Comparison of ENCODE assay signal across 21 mouse cellular contexts in genomic region chr14:30092426-30092825, GRCm38 (mm10).
DNase-seq lines count a peak whose midpoint lies in the region; ATAC-seq and TF ChIP-seq lines count a peak whose summit lies in the region.
"Had no signal": no experiment of that assay in that cellular context is flagged by ENCODE, and none has a peak within 500 bp of the region (broad histone marks: within the 10 kb centered on the region; RNA-seq: fewer than 3 reads in every experiment).

No protein-coding gene starts in this region.

- no peaks in the 10 kb centered on the region for H3K27me3 ChIP-seq in CH12.LX (replicated peaks)
- no peaks in the 10 kb centered on the region for H3K27me3 ChIP-seq in midbrain, embryonic 13.5 days
- H3K27me3 ChIP-seq: embryonic facial prominence, embryonic 12.5 days; forebrain, embryonic 12.5 days; intestine, embryonic 15.5 days; limb, embryonic 13.5 days; liver, embryonic 13.5 days; Patski had no signal

- 86% methylated on average over 4 of the region's 4 CpGs for WGBS in midbrain, embryonic 13.5 days

- peak; percentile 17 for DNase-seq in 416B (ENCODE audit: low read depth)
- DNase-seq in CH12.LX (ENCODE audit: extremely low read depth): peak; percentile 27
- DNase-seq in adrenal gland, postnatal 14 days: peak; percentile 57
- DNase-seq in cerebellum, adult 9-10 months: no peak
- DNase-seq in right cerebral cortex, postnatal 4 days: no peak
- DNase-seq: cerebellum, postnatal 10 days; gastrocnemius, adult 2 months; kidney, adult 8-10 months; kidney, postnatal 10 days; liver, embryonic 13.5 days; lung, adult 2 months; lung, postnatal 36 days had no signal

- TF ChIP-seq POLR2A in CH12.LX (IDR thresholded peaks at IDR 0.05; ENCODE audit: low read depth, low read length): no peak

- peak; percentile 73 for ATAC-seq in common myeloid progenitor, adult 5-6 weeks (replicated peaks; ENCODE audit: low read depth, poor library complexity, severe bottlenecking)
- ATAC-seq in midbrain, embryonic 13.5 days: no peak
- ATAC-seq: hindbrain, embryonic 16.5 days; intestine, embryonic 15.5 days; Patski had no signal

- no peak overlapping the region for H3K4me3 ChIP-seq in CH12.LX (replicated peaks in 1 of 3; ENCODE audit: low read depth in 2 of 3, low read length in 2 of 3, poor library complexity in 1 of 3)
- H3K4me3 ChIP-seq in midbrain, embryonic 13.5 days (replicated peaks): no peak overlapping the region
- H3K4me3 ChIP-seq: embryonic facial prominence, embryonic 12.5 days; forebrain, embryonic 12.5 days; gastrocnemius, adult 2 months; hindbrain, embryonic 10.5 days; intestine, embryonic 15.5 days; limb, embryonic 13.5 days; liver, embryonic 13.5 days had no signal

- no peaks in the 10 kb centered on the region for H3K9me3 ChIP-seq in CH12.LX (replicated peaks; ENCODE audit: low read length)
- H3K9me3 ChIP-seq in midbrain, embryonic 13.5 days: no peaks in the 10 kb centered on the region
- H3K9me3 ChIP-seq: embryonic facial prominence, embryonic 12.5 days; forebrain, embryonic 12.5 days; hindbrain, embryonic 10.5 days; intestine, embryonic 15.5 days; limb, embryonic 13.5 days; liver, embryonic 13.5 days had no signal

- H3K9ac ChIP-seq in CH12.LX (ENCODE audit: insufficient read depth, low read depth): no peak overlapping the region
- H3K9ac ChIP-seq in midbrain, embryonic 13.5 days (replicated peaks): no peak overlapping the region
- H3K9ac ChIP-seq: embryonic facial prominence, embryonic 12.5 days; forebrain, embryonic 12.5 days; intestine, embryonic 15.5 days; limb, embryonic 13.5 days; liver, embryonic 13.5 days had no signal

- peaks cover 3 to 33% of the 10 kb centered on the region in 2 experiments for H3K4me1 ChIP-seq in CH12.LX (ENCODE audit: control insufficient read depth in 1 of 2, insufficient read depth in 2 of 2)
- no peaks in the 10 kb centered on the region for H3K4me1 ChIP-seq in midbrain, embryonic 13.5 days (replicated peaks)
- H3K4me1 ChIP-seq: embryonic facial prominence, embryonic 12.5 days; forebrain, embryonic 12.5 days; hindbrain, embryonic 10.5 days; intestine, embryonic 15.5 days; limb, embryonic 13.5 days had no signal

- H3K79me2 ChIP-seq in CH12.LX (replicated peaks; ENCODE audit: control insufficient read depth, extremely low read depth, insufficient read depth, poor library complexity, severe bottlenecking): no peaks in the 10 kb centered on the region

- TF ChIP-seq RAD21 in CH12.LX (IDR thresholded peaks at IDR 0.05; ENCODE audit: low read depth, low read length): no peak

- TF ChIP-seq EP300 in CH12.LX (IDR thresholded peaks at IDR 0.05; ENCODE audit: low read length): no peak

- in situ Hi-C loops in CH12.LX (cut with MboI; ENCODE audit: low pct_ligation_motif_present, low pct_unique_long_range_greater_than_20kb, low sequenced_read_pairs): no loop called here

- H3K36me3 ChIP-seq in CH12.LX (replicated peaks in 1 of 2; ENCODE audit: control insufficient read depth in 1 of 2, insufficient read depth in 1 of 2, low read length in 1 of 2): no peaks in the 10 kb centered on the region
- H3K36me3 ChIP-seq in midbrain, embryonic 13.5 days: 0 out of 2 replicates have a peak, but pooled peaks cover 7% of the 10 kb centered on the region
- H3K36me3 ChIP-seq: embryonic facial prominence, embryonic 12.5 days; forebrain, embryonic 12.5 days; hindbrain, embryonic 10.5 days; intestine, embryonic 15.5 days; limb, embryonic 13.5 days; liver, embryonic 13.5 days had no signal

- H3K4me2 ChIP-seq in CH12.LX (ENCODE audit: insufficient read depth, low read depth, poor library complexity, severe bottlenecking): no peak overlapping the region
- H3K4me2 ChIP-seq in midbrain, embryonic 13.5 days (replicated peaks): no peak overlapping the region
- H3K4me2 ChIP-seq: embryonic facial prominence, embryonic 12.5 days; forebrain, embryonic 12.5 days; intestine, embryonic 15.5 days; limb, embryonic 13.5 days; liver, embryonic 13.5 days had no signal

- dilution Hi-C loops in CH12.LX (cut with MboI; ENCODE audit: extremely low pct_ligation_motif_present, extremely low pct_unique_long_range_greater_than_20kb, low sequenced_read_pairs): no loop called here

- TF ChIP-seq CTCF in CH12.LX (conservative IDR thresholded peaks at IDR 0.05 in 1 of 2, IDR thresholded peaks at IDR 0.05 in 1 of 2; ENCODE audit: low read depth in 2 of 2, low read length in 2 of 2): no peak

- H3K27ac ChIP-seq in CH12.LX (ENCODE audit: insufficient read depth, low read depth): no peak overlapping the region
- H3K27ac ChIP-seq in midbrain, embryonic 13.5 days: no peak overlapping the region
- H3K27ac ChIP-seq: embryonic facial prominence, embryonic 12.5 days; forebrain, embryonic 12.5 days; gastrocnemius, adult 2 months; hindbrain, embryonic 10.5 days; intestine, embryonic 15.5 days; limb, embryonic 13.5 days; liver, embryonic 13.5 days had no signal

TF ChIP-seq in CH12.LX, 34 proteins besides CTCF, POLR2A, EP300 and RAD21:
- no peak for TF ChIP-seq ZC3H11A (IDR thresholded peaks at IDR 0.05; ENCODE audit: low read depth, low read length)
- TF ChIP-seq TCF12 (IDR thresholded peaks at IDR 0.05; ENCODE audit: low read depth, low read length): no peak
- no peak for TF ChIP-seq PAX5 (IDR thresholded peaks at IDR 0.05; ENCODE audit: low read length)
- no peak for TF ChIP-seq MYC (IDR thresholded peaks at IDR 0.05; ENCODE audit: low read depth, low read length)
- no peak for TF ChIP-seq MEF2A (IDR thresholded peaks at IDR 0.05; ENCODE audit: borderline replicate concordance, low read depth, low read length)
- TF ChIP-seq ZMIZ1 (IDR thresholded peaks at IDR 0.05; ENCODE audit: low read depth, low read length): no peak

Comparison
In these comparisons a context has a peak if more than half of its experiments do, and no peak if none do; other contexts are left out.
1. DNase-seq: peak in 416B (single experiment), CH12.LX (single experiment) and adrenal gland, postnatal 14 days (single experiment); none in cerebellum, adult 9-10 months (single experiment) and right cerebral cortex, postnatal 4 days (single experiment).